Comparison of ENCODE assay signal across 24 mouse cellular contexts in genomic region chr10:44464563-44464962, GRCm38 (mm10).
"Had no signal": no experiment of that assay in that cellular context is flagged by ENCODE, and none has a peak within 500 bp of the region (broad histone marks: within the 10 kb centered on the region; RNA-seq: fewer than 3 reads in every experiment).

No protein-coding gene starts in this region.

- H3K9me3 ChIP-seq: heart, embryonic 10.5 days; heart, embryonic 13.5 days; heart, embryonic 15.5 days; hindbrain, embryonic 13.5 days; hindbrain, embryonic 15.5 days; intestine, embryonic 15.5 days; limb, embryonic 13.5 days; limb, embryonic 15.5 days; liver, embryonic 13.5 days had no signal

- H3K4me3 ChIP-seq: heart, embryonic 15.5 days; hindbrain, embryonic 13.5 days; hindbrain, embryonic 15.5 days; intestine, embryonic 15.5 days; limb, embryonic 13.5 days; limb, embryonic 15.5 days; liver, embryonic 13.5 days had no signal

- H3K36me3 ChIP-seq: heart, embryonic 10.5 days; heart, embryonic 13.5 days; heart, embryonic 15.5 days; hindbrain, embryonic 13.5 days; hindbrain, embryonic 15.5 days; intestine, embryonic 15.5 days; limb, embryonic 13.5 days; limb, embryonic 15.5 days; liver, embryonic 13.5 days had no signal

- H3K9ac ChIP-seq: heart, embryonic 13.5 days; heart, embryonic 15.5 days; hindbrain, embryonic 13.5 days; hindbrain, embryonic 15.5 days; intestine, embryonic 15.5 days; limb, embryonic 13.5 days; limb, embryonic 15.5 days; liver, embryonic 13.5 days had no signal

- DNase-seq: gastrocnemius, postnatal 14 days; gastrocnemius, postnatal 36 days; heart, adult 18-20 months; heart, postnatal 14 days; heart, postnatal 36 days; kidney, adult 18-20 months; kidney, adult 8-10 months; kidney, postnatal 14 days; kidney, postnatal 36 days; layer of hippocampus, adult 9-11 months; layer of hippocampus, postnatal 36 days; left cerebral cortex, postnatal 4 days; liver, embryonic 13.5 days had no signal

- H3K27ac ChIP-seq: heart, embryonic 10.5 days; heart, embryonic 13.5 days; heart, embryonic 15.5 days; hindbrain, embryonic 13.5 days; hindbrain, embryonic 15.5 days; intestine, embryonic 15.5 days; kidney, postnatal 0 days; limb, embryonic 13.5 days; limb, embryonic 15.5 days; liver, embryonic 13.5 days had no signal

- H3K4me2 ChIP-seq: hindbrain, embryonic 13.5 days; hindbrain, embryonic 15.5 days; intestine, embryonic 15.5 days; limb, embryonic 13.5 days; limb, embryonic 15.5 days had no signal

- ATAC-seq: inflammation-experienced regulatory T-cells, adult 6 months; intestine, embryonic 15.5 days; intestine, postnatal 0 days had no signal
